Mouse (Mus musculus) natural killer cell, adult 2 months (primary cell): ENCODE data around the gene Nat8f2.
"Not testable (repeated sequence)": the region's sequence is repeated elsewhere in the genome, so short reads cannot be mapped to it uniquely, and the experiment has no call there.

Experiments used
- DNase-seq, 2 experiments: peaks; one replicate each; pipeline ENCODE4 v3.0.0; 2022; ENCODE audit warnings: low spot score in 2 of 2

Nat8f2 gene

GRCm38 (mm10) chr6:85869006-85869405, at the start of gene Nat8f2:
TSS of gene Nat8f2 (minus strand) at chr6:85869158.
- not testable (repeated sequence) for DNase-seq

GRCm38 (mm10) chr6:85918341-85918740, 49.4 kb upstream of the Nat8f2 start:
- DNase-seq: not testable (repeated sequence)

GRCm38 (mm10) chr6:85916596-85916995, 47.6 kb upstream of the Nat8f2 start:
- no peak for DNase-seq

GRCm38 (mm10) chr6:85915539-85916513, 46.9 kb upstream of the Nat8f2 start, which contains the start of gene Nat8f1:
TSS of gene Nat8f1 (minus strand) at chr6:85915687.
- peak; percentile 85 to 88 for DNase-seq

GRCm38 (mm10) chr6:85915141-85915538, 46.2 kb upstream of the Nat8f2 start:
- no peak for DNase-seq

GRCm38 (mm10) chr6:85911587-85911986, 42.6 kb upstream of the Nat8f2 start, which contains the start of gene Tprkb:
TSS of gene Tprkb (plus strand) at chr6:85911865.
- no peak for DNase-seq

- DNase-seq: no peak
These were observed 40.7 kb upstream of the Nat8f2 start for GRCm38 (mm10) chr6:85909704-85910103.

GRCm38 (mm10) chr6:85908341-85908740, 39.4 kb upstream of the Nat8f2 start:
- no peak for DNase-seq

GRCm38 (mm10) chr6:85906911-85907351, 38.0 kb upstream of the Nat8f2 start:
- not testable (repeated sequence) for DNase-seq

GRCm38 (mm10) chr6:85904642-85905061, 35.7 kb upstream of the Nat8f2 start, which contains the start of gene Nat8f4:
TSS of gene Nat8f4 (minus strand) at chr6:85904884.
- peak; percentile 70 to 80 for DNase-seq

- no peak for DNase-seq
These were observed 33.3 kb upstream of the Nat8f2 start for GRCm38 (mm10) chr6:85902303-85902702.

GRCm38 (mm10) chr6:85898596-85899475, 29.9 kb upstream of the Nat8f2 start:
- DNase-seq: not testable (repeated sequence)

- not testable (repeated sequence) for DNase-seq
These were observed 26.2 kb upstream of the Nat8f2 start for GRCm38 (mm10) chr6:85895061-85895648.

GRCm38 (mm10) chr6:85888961-85889360, 20.0 kb upstream of the Nat8f2 start:
- DNase-seq: no peak

GRCm38 (mm10) chr6:85884311-85884710, 15.4 kb upstream of the Nat8f2 start:
- DNase-seq: no peak

GRCm38 (mm10) chr6:85883246-85883645, 14.3 kb upstream of the Nat8f2 start:
- not testable (repeated sequence) for DNase-seq

- DNase-seq: no peak
These were observed 950 bp downstream of the Nat8f2 start for GRCm38 (mm10) chr6:85867726-85868690.

GRCm38 (mm10) chr6:85866995-85867394, 2.0 kb downstream of the Nat8f2 start:
- not testable (repeated sequence) for DNase-seq

- not testable (repeated sequence) for DNase-seq
These were observed 2.8 kb downstream of the Nat8f2 start for GRCm38 (mm10) chr6:85866166-85866565.
